1 mouse cellular context compared by ENCODE assay signal in genomic region chr7:109951297-109951696, GRCm38 (mm10).
A peak's percentile ranks its signal among the peaks of the same experiment; 100 is the strongest.
TF ChIP-seq lines count a peak whose summit lies in the region.

No protein-coding gene starts in this region.

TF ChIP-seq in CH12.LX, 34 proteins besides CTCF, POLR2A, EP300 and RAD21 (continued from another document):
- TF ChIP-seq MXI1 (IDR thresholded peaks at IDR 0.05; ENCODE audit: low read depth, low read length) (0 out of 2 replicates have a peak, but pooled peaks have one; percentile 35), TCF12 (IDR thresholded peaks at IDR 0.05; ENCODE audit: low read depth, low read length) (peak; percentile 65; the same call in 1 of the 2 replicates), MAFK (IDR thresholded peaks at IDR 0.05; ENCODE audit: insufficient replicate concordance, low read length) (peak; percentile 94), SMC3 (IDR thresholded peaks at IDR 0.05; ENCODE audit: low read depth, low read length) (no peak), PAX5 (IDR thresholded peaks at IDR 0.05; ENCODE audit: low read length) (no peak), BHLHE40 (IDR thresholded peaks at IDR 0.05; ENCODE audit: low read depth, low read length) (peak; percentile 89), RCOR1 (conservative IDR thresholded peaks at IDR 0.05; ENCODE audit: low read depth, low read length) (peak; percentile 80), KAT2A (IDR thresholded peaks at IDR 0.05; ENCODE audit: insufficient replicate concordance, low read length) (no peak), HCFC1 (IDR thresholded peaks at IDR 0.05; ENCODE audit: low read depth, low read length) (no peak), POLR2AphosphoS2 (IDR thresholded peaks at IDR 0.05; ENCODE audit: low read depth, low read length) (no peak), MEF2A (IDR thresholded peaks at IDR 0.05; ENCODE audit: borderline replicate concordance, low read depth, low read length) (peak; percentile 73), TBP (conservative IDR thresholded peaks at IDR 0.05; ENCODE audit: low read depth, low read length) (no peak), CHD2 (IDR thresholded peaks at IDR 0.05; ENCODE audit: low read length) (0 out of 2 replicates have a peak, but pooled peaks have one; percentile 10)
